Mouse (Mus musculus) gastrocnemius, postnatal 10 days (tissue): ENCODE data around the gene Morn3. TPM values are rescaled to one million over a fixed set of nuclear protein-coding genes. Genes with fewer than 3 reads are reported as not detected.

Experiments
- DNase-seq: peaks from one replicate; pipeline ENCODE4 v3.0.0; 2021; ENCODE audit warnings: mixed read lengths
- total RNA-seq, 2 experiments: library from RNA; stranded (reverse); gene quantifications; 2 replicates each; pipeline ENCODE4 v1.2.3; 2021

Morn3 gene
- total RNA-seq, 2 experiments from 2014 or later, result not detected

DNA sequence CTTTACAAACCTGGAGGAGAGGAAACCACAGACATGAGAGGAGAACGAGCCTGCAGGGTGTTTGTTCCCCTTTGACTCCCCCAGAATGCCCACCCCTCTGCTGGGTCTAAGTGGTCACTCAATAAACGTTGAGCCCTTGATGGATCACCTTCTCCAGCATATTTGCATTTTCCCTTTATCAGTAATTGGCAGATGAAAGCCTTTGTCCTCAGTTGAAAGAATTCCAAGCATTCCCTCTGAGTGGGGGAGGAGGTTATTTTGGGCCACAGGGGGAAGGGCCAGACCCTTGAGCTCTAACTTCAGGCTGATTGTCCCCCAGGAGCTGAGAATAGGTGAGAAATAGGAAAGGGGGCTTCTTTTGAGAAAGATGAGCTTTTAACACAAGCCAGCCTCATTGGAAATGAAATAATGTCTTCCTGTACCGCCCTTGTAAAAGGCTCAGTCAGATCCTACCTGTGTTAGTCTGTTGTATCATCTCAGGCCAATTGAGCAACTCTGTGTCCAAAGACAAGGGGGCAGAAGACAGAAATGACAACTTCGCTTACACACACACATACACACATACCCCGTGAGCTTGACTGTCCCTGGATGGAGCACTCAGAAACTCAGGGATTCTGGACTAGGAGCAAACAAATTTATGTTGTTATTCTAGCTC is 55.3 kb downstream of the Morn3 start:
- no peak for DNase-seq

DNA sequence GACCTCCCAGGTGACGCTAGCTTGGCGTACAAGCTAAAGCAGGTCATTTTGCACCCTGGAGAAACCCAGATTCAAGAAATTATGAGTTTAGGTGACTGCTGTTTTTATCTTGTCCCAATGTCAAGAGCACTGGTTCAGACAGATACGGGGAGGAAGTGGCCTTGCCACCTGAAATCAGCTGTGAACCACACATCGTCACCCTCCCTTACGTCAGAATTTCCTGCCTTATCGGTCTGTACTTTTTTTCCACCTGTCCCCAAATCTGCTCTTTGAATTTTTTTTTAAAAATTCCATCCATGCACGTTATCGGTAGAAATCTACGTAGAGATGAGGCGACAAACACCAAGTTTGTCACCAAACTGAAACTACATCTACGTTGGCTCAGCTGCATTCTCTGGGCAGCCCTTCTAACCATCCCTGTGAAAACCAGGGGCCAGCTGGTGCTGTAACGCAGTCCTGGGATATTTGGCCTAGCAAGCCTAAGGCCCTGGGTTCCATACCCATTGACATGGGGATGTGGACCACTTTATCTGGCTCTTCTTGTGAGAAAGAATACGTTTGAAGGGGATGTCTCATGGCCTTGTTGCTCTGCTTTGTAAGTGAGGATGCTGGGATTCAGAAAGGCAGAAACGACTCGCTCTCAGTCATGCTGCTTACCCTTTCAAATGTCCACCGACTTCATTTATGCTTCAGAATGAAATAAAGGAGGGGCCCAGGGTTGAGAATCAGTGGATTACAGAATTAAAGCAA is 56.2 kb downstream of the Morn3 start:
- no peak for DNase-seq

DNA sequence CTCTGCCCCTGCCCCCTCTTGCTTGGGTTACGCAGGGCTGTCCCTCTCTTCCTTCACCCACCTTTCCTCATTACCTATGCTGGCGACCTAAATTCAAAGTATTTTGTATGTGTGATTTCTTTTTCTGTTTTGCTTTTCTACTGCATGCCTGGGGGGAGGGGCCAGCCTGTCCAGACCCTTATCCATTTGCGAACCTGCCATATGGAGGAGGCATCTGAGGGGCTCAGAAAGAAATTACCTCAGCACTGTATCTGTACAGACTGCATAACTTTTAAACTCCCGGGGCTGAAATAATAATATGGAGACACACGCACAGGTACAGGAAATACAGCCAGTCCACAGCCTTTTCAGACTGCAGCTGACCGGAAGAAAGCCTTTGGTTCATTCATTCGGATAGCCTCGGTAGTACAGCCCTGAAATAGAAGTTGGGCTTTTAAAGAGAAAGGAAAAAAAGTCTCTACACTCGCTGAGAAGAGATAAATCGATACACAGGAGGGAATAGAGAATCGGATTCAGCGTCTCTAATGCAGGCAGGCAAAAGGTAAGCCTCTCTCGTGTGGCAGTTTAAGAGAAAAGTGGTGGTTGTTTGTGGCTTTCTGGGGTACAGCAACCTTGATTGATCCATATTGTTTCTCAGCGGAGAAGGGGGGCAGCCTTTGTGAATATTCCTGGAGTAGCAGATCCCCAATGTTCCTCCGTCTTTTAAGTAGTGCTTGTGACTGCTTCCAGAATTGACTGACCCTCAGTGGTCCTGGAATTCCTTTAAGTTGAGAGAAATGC is 57.1 kb downstream of the Morn3 start, which contains the start of gene Kdm2b:
TSS of gene Kdm2b (minus strand) at position 273 of the 780 bp plus-strand sequence.
- DNase-seq, result no peak

DNA sequence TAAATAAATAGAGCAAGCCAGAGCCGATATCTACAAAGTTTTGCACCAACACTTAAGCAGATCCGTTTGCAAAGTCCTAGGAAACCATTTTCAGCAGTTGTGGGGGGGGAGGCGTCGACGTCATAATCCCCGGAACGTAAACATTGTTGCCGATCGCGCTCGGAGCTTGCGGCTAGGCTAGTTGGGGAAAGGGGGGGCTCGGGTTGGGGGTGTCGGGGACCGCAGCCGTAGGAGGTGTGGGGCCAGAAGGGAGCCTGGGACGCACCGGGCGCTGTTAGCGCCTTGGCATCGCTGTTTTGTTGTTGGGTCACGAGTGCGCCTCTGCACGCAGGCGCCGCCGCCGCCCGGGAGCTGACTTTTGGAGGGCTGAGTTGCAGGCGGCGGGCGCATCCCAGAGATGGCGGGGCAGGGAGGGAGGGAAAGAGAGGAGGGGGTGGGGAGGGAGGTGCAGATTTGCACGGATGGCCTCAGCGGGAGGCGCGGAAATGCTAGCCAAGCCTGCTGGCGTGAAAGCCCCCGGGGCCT is 57.8 kb downstream of the Morn3 start:
- DNase-seq, result peak; percentile 80

DNA sequence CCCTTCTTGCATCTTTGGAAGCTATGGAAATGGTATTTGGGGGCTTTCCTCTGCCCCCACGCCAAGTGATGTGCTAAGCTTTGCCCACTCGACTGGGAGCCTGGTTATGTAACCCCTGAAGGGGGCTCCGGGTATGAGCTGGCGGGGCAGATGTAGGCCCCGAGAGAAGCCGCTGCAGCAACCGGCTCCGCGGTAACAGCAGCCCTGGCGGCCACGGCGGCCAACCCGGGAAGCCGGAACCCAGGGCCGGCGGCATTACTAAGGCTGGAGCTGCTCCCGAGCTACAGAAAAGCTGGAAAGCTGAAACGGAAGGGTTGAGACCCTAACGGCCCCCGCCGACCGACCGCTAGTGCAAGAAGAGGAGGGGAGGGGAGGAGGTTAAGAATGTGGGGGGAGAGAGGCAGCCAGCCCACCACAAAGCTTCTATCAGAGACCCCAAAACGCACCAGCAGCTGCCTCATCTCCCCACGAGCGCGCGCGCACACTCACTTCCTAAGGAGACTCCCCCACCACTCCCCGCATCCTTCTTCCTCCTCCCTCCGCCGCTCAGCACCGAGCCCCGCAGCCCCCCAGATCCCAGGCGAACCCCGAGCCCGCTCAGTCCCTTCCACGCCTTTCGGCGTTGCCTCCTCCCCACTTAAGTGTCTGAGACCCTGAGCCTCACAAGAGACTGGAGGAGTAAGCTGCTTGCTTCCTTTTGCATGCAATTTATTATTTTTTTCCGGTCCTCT is 58.6 kb downstream of the Morn3 start:
- peak; percentile 57 for DNase-seq

DNA sequence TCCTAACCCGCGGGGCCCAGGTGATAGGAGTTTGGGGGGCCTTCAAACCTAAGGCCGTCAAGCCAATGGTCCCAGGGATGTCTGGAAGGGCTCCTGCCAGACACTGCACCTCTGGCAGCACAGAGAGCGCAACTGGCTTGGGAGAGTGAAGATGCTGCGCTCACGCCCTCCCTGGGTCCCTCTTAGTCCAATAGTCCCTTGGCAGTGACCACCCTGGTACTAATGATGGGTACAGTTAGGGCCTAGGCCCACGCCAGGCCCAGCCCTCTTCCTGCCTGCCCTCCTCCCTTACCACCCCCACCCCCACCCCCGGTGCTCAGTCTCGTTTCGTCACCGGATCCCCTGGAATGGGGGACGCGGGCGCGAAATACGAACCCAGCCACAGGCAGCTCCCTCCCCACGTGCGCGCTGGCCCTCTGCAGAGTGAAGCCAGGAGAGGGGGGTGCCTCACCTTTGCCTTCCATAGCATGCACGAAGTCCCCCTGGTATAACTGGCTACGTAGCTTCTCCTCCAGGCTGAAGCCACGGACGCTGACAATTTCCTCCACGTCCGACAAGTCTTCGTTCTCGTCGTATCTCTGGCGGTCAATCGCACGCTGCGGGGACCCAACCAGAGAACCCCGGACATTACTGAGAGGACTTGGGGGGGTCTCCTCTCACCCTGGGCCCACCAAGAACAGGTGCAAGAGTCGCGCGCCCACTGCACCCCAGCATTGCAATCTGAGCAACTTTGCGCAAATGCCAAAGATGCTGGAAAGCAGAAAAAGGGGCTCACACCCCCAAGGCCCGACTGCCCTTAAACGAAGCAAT is 59.4 kb downstream of the Morn3 start:
- DNase-seq, result peak; percentile 30

DNA sequence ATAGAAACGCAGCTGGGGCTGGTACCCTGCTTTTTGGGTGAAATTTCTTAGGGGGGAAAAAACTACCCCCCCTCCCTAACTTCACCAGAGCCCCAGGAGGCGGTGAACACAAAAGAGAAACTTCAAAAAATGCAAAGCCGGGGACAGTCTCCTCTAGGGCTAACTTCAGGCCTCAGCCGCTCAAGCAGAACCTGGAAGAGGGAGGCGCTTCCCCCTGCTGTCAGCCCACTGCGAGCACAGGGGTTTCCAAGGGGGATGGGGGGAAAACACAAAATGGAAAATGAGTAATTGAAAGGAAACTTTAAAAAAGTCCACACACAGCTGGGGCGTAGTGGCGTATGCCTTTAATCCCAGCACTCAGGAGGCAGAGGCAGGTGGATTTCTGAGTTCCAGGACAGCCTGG is 60.7 kb downstream of the Morn3 start:
- no peak for DNase-seq

Other genes starting within 250 kb of the Morn3 start
- gene Anapc5, start 225.7 kb downstream of the Morn3 start, total RNA-seq, result 100 to 1,000 TPM; 160 to 179 TPM
- 10 to 100 TPM; 12.7 to 15.9 TPM for gene Rnf34, start 197.0 kb downstream of the Morn3 start, total RNA-seq
- gene Kdm2b, start 57.2 kb downstream of the Morn3 start, total RNA-seq, result 10 to 100 TPM; 18.4 to 23.8 TPM
- 10 to 100 TPM; 43.8 to 45.4 TPM for gene Orai1, start 31.9 kb downstream of the Morn3 start, total RNA-seq
- gene Tmem120b, start 21.4 kb upstream of the Morn3 start, total RNA-seq, result 10 to 100 TPM; 16.3 to 16.9 TPM
- gene Rhof, start 85.7 kb upstream of the Morn3 start, total RNA-seq, result 1 to 10 TPM in 1 of 2 experiments, under 1 TPM in 1; 0.68 to 1.4 TPM
- 10 to 100 TPM; 11.0 to 17.1 TPM for gene Setd1b, start 95.2 kb upstream of the Morn3 start, total RNA-seq
- gene Psmd9, start 122.4 kb upstream of the Morn3 start, total RNA-seq, result 10 to 100 TPM; 19.6 to 20.0 TPM
- gene Hpd, start 135.7 kb upstream of the Morn3 start, total RNA-seq, result under 1 TPM in 1 of 2 experiments, not detected in 1; 0.61 TPM
- 1 to 10 TPM; 2.3 to 2.5 TPM for gene Wdr66, start 205.1 kb upstream of the Morn3 start, total RNA-seq